Mouse (Mus musculus) kidney, embryonic 16.5 days (tissue): ENCODE results near the gene C2cd4b. TPM values are rescaled to one million over a fixed set of nuclear protein-coding genes. Genes with fewer than 3 reads are reported as not detected.

Experiments
- ATAC-seq: fragments of 200-750 bp; cut with Nextera tagmentation; 2 replicates; pipeline ENCODE4 v1.8.0; 2017; ENCODE audit warnings: moderate TSS enrichment; ENCODE audit not compliant: low FRiP score, low TSS enrichment
- H3K27ac ChIP-seq: fragments of 300-500 bp; sonication (generic); 2 replicates; pipeline ENCODE4 v1.5.1; 2014; ENCODE audit warnings: low read length
- H3K27me3 ChIP-seq: fragments of 300-500 bp; sonication (generic); 2 replicates; pipeline ENCODE4 v1.6.1; 2014; ENCODE audit warnings: low read length, control low read depth, mixed read lengths; ENCODE audit not compliant: insufficient read depth
- H3K36me3 ChIP-seq: fragments of 300-500 bp; sonication (generic); 2 replicates; pipeline ENCODE4 v1.6.1; 2014; ENCODE audit warnings: low read length, control low read depth, mixed read lengths; ENCODE audit not compliant: insufficient read depth
- H3K4me1 ChIP-seq: fragments of 300-500 bp; sonication (generic); 2 replicates; pipeline ENCODE4 v1.6.1; 2014; ENCODE audit warnings: low read length, control low read depth, mixed read lengths; ENCODE audit not compliant: insufficient read depth
- H3K4me2 ChIP-seq: fragments of 300-500 bp; sonication (generic); replicated peaks from 2 replicates; pipeline ENCODE4 v1.6.1; 2014; ENCODE audit warnings: low read depth, low read length
- H3K4me3 ChIP-seq: fragments of 300-500 bp; sonication (generic); 2 replicates; pipeline ENCODE4 v1.5.1; 2014; ENCODE audit warnings: mild to moderate bottlenecking, low read length
- H3K9ac ChIP-seq: fragments of 300-500 bp; sonication (generic); replicated peaks from 2 replicates; pipeline ENCODE4 v1.6.1; 2014; ENCODE audit warnings: low read length
- H3K9me3 ChIP-seq: fragments of 300-500 bp; sonication (generic); 2 replicates; pipeline ENCODE4 v1.6.1; 2016; ENCODE audit warnings: low read length, control low read depth
- WGBS: fragments of 180-500 bp; shearing (Covaris S2); extraction: QIAGEN DNeasy Blood & Tissue Kit; methylation state at CpG from one replicate; pipeline ENCODE4 v1.1.7; 2014; 5-methylcytosine and 5-hydroxymethylcytosine counted together
- polyA plus RNA-seq: library from polyadenylated mRNA; unstranded; fragments of >200 nt; fragmentation: Nextera tagmentation; extraction: Ambion mirVana; gene quantifications from 2 replicates; pipeline ENCODE4 v1.2.1, GENCODE M21; 2015

Gene C2cd4b
- 0.15 TPM in 1 of 2 replicates, not detected in the other for polyA plus RNA-seq

GRCm38 (mm10) chr9:67759163-67759955, at the start of gene C2cd4b:
Gene C2cd4b (plus strand): TSS chr9:67759437.
- Histone ChIP-seq H3K9ac (peak within 1 kb of the TSS; percentile 65), H3K4me3 (peak within 1 kb of the TSS; percentile 60), H3K4me2 (peak within 1 kb of the TSS; percentile 94), H3K4me1 (peaks cover 11% of the 10 kb centered on the region; the same call in 1 of the 2 replicates), H3K27me3 (peaks cover 22% of the 10 kb centered on the region), H3K9me3 (0 out of 2 replicates have a peak, but pooled peaks cover 5% of the 10 kb centered on the region), H3K36me3 (no peaks in the 10 kb centered on the region), H3K27ac (no peak within 1 kb of the TSS)
- 2% methylated on average over 49 of the region's 49 CpGs for WGBS
- peak; percentile 74 for ATAC-seq

- Histone ChIP-seq H3K4me2 (no peak overlapping the region), H3K9ac (no peak overlapping the region), H3K4me3 (no peak overlapping the region), H3K27ac (no peak overlapping the region), H3K4me1 (no peaks in the 10 kb centered on the region), H3K27me3 (no peaks in the 10 kb centered on the region; the same call in none of the 2 replicates), H3K9me3 (no peaks in the 10 kb centered on the region), H3K36me3 (no peaks in the 10 kb centered on the region)
- 38% methylated on average over 15 of the region's 15 CpGs for WGBS
- ATAC-seq: peak; percentile 51; the same call in 1 of the 2 replicates
These were observed 48.0 kb upstream of the C2cd4b start for GRCm38 (mm10) chr9:67711051-67711877.

GRCm38 (mm10) chr9:67712146-67712545, 47.1 kb upstream of the C2cd4b start:
- no peak for ATAC-seq
- H3K4me1 ChIP-seq: no peaks in the 10 kb centered on the region
- no peaks in the 10 kb centered on the region for H3K9me3 ChIP-seq
- H3K9ac ChIP-seq: no peak overlapping the region
- WGBS: 74% methylated on average over 9 of the region's 9 CpGs
- no peak overlapping the region for H3K4me3 ChIP-seq
- H3K27ac ChIP-seq: no peak overlapping the region
- H3K4me2 ChIP-seq: no peak overlapping the region
- H3K27me3 ChIP-seq: no peaks in the 10 kb centered on the region; the same call in 1 of the 2 replicates
- no peaks in the 10 kb centered on the region for H3K36me3 ChIP-seq

- Histone ChIP-seq H3K27ac (no peak overlapping the region), H3K9ac (no peak overlapping the region)
- WGBS: 96% methylated on average over 3 of the region's 3 CpGs
These were observed 42.2 kb upstream of the C2cd4b start for GRCm38 (mm10) chr9:67717081-67717480.

GRCm38 (mm10) chr9:67718596-67718995, 40.6 kb upstream of the C2cd4b start:
- H3K9ac ChIP-seq: no peak overlapping the region
- WGBS: 47% methylated on average over 3 of the region's 3 CpGs
- H3K27me3 ChIP-seq: no peaks in the 10 kb centered on the region
- no peaks in the 10 kb centered on the region for H3K36me3 ChIP-seq
- H3K4me1 ChIP-seq: no peaks in the 10 kb centered on the region
- no peak overlapping the region for H3K4me2 ChIP-seq
- no peak for ATAC-seq
- no peak overlapping the region for H3K4me3 ChIP-seq
- no peaks in the 10 kb centered on the region for H3K9me3 ChIP-seq
- H3K27ac ChIP-seq: no peak overlapping the region

More at GRCm38 (mm10) chr9:67717081-67717480, 42.2 kb upstream of the C2cd4b start:
- Histone ChIP-seq H3K36me3 (no peaks in the 10 kb centered on the region), H3K9me3 (no peaks in the 10 kb centered on the region), H3K4me1 (no peaks in the 10 kb centered on the region), H3K4me3 (no peak overlapping the region), H3K4me2 (no peak overlapping the region), H3K27me3 (no peaks in the 10 kb centered on the region)
- ATAC-seq: no peak

- H3K27ac ChIP-seq: no peak overlapping the region
- H3K4me3 ChIP-seq: no peak overlapping the region
- H3K4me2 ChIP-seq: no peak overlapping the region
- no peaks in the 10 kb centered on the region for H3K36me3 ChIP-seq
- no peaks in the 10 kb centered on the region for H3K27me3 ChIP-seq
- no peaks in the 10 kb centered on the region for H3K4me1 ChIP-seq
- H3K9ac ChIP-seq: no peak overlapping the region
- H3K9me3 ChIP-seq: no peaks in the 10 kb centered on the region
- 71% methylated on average over 3 of the region's 3 CpGs for WGBS
- no peak for ATAC-seq
These were observed 39.1 kb upstream of the C2cd4b start for GRCm38 (mm10) chr9:67720150-67720549.

GRCm38 (mm10) chr9:67722378-67722777, 36.9 kb upstream of the C2cd4b start:
- no peak overlapping the region for H3K9ac ChIP-seq
- WGBS: 85% methylated on average over 8 of the region's 8 CpGs
- H3K4me2 ChIP-seq: no peak overlapping the region
- H3K27ac ChIP-seq: no peak overlapping the region
- H3K36me3 ChIP-seq: no peaks in the 10 kb centered on the region
- H3K27me3 ChIP-seq: no peaks in the 10 kb centered on the region
- no peak overlapping the region for H3K4me3 ChIP-seq
- H3K4me1 ChIP-seq: no peaks in the 10 kb centered on the region
- no peak for ATAC-seq
- no peaks in the 10 kb centered on the region for H3K9me3 ChIP-seq

GRCm38 (mm10) chr9:67725196-67725595, 34.0 kb upstream of the C2cd4b start:
- Histone ChIP-seq H3K4me3 (no peak overlapping the region), H3K4me2 (no peak overlapping the region), H3K4me1 (no peaks in the 10 kb centered on the region), H3K9me3 (no peaks in the 10 kb centered on the region), H3K36me3 (no peaks in the 10 kb centered on the region), H3K27ac (no peak overlapping the region), H3K9ac (no peak overlapping the region), H3K27me3 (no peaks in the 10 kb centered on the region)
- WGBS: 46% methylated on average over 3 of the region's 3 CpGs
- ATAC-seq: no peak

GRCm38 (mm10) chr9:67733716-67734115, 25.5 kb upstream of the C2cd4b start:
- no peaks in the 10 kb centered on the region for H3K4me1 ChIP-seq
- no peak overlapping the region for H3K4me2 ChIP-seq
- H3K9ac ChIP-seq: no peak overlapping the region
- H3K27ac ChIP-seq: no peak overlapping the region
- no peak overlapping the region for H3K4me3 ChIP-seq
- WGBS: 96% methylated on average over 15 of the region's 15 CpGs
- ATAC-seq: no peak
- H3K36me3 ChIP-seq: no peaks in the 10 kb centered on the region
- H3K27me3 ChIP-seq: no peaks in the 10 kb centered on the region
- H3K9me3 ChIP-seq: no peaks in the 10 kb centered on the region
